Mouse (Mus musculus): ENCODE measurements around the gene Iqcf6.

DNA sequence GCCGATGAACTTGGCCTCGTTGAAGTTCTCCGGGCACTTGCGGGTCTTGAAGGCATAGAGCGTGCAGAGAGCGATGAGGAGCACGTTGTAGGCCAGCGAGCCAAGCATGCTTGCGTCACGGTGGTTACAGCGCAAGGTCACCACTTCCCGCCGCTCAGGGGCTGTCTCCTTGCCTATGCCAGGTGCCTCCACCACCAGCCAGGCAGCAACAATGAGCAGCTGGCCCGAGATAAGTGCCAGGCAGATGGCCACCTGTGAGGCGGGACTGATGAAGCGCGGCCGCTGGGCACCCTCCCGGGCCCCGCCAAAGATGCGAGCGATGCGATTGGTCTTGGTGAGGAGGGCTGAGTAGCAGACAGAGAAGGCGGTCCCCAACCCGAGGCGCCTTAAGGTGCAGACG, 20.8 kb downstream of the Iqcf6 start:
- TF ChIP-seq CTCF (IDR thresholded peaks at IDR 0.05; ENCODE audit: low read depth), result no peak
- no peak for TF ChIP-seq EP300 (optimal IDR thresholded peaks at IDR 0.05)

Measured in stomach, postnatal 0 days (tissue).